Mouse (Mus musculus) E14TG2a.4 (cell line): Measurements from ENCODE around the gene B830017H08Rik.

Source experiments
- H3K27me3 ChIP-seq: 2 replicates; pipeline ENCODE4 v1.6.1; 2014; ENCODE audit warnings: low read length, control low read depth; ENCODE audit not compliant: insufficient read depth
- H3K36me3 ChIP-seq: 2 replicates; pipeline ENCODE4 v1.6.1; 2014; ENCODE audit warnings: low read length, control low read depth; ENCODE audit not compliant: insufficient read depth
- H3K4me1 ChIP-seq: replicated peaks from 2 replicates; pipeline ENCODE4 v1.6.1; 2014; ENCODE audit warnings: low read depth, low read length, control low read depth
- H3K4me3 ChIP-seq: replicated peaks from 2 replicates; pipeline ENCODE4 v1.5.1; 2014; ENCODE audit warnings: mild to moderate bottlenecking, low read length
- H3K9me3 ChIP-seq: 2 replicates; pipeline ENCODE4 v1.6.1; 2014; ENCODE audit warnings: low read length, control low read depth
- CTCF ChIP-seq: conservative IDR thresholded peaks from 2 replicates; pipeline ENCODE4 v1.5.1; 2014; ENCODE audit warnings: low read length
- NANOG ChIP-seq: IDR thresholded peaks from 2 replicates; pipeline ENCODE4 v1.6.1; 2014; ENCODE audit warnings: borderline replicate concordance, low read length, mixed read lengths
- POU5F1 ChIP-seq: IDR thresholded peaks from 2 replicates; pipeline ENCODE4 v1.6.1; 2014; ENCODE audit warnings: low read length, borderline replicate concordance

The B830017H08Rik gene

DNA sequence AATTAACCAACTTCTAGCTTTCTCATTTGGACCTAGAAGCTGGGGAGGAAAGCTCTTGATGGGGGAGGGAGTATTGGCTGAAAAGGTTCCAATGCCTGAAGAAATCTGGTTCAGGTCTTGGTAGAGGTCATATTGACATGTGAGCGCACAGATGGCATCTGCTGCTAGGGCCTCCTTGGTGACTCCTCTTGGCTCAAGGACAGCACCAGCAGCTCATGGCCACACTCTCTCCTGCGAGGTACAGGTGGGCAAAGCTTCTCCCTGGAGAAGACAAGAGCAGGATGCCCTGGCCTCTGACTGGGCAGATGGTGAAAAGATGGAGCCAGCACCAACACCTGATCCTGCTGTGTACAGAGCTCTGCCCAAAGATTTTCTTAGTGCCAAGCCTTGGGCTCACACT is 6.4 kb upstream of the B830017H08Rik start:
- Histone ChIP-seq H3K9me3 (no peaks in the 10 kb centered on the region), H3K27me3 (peaks cover 64% of the 10 kb centered on the region), H3K4me3 (no peak overlapping the region), H3K4me1 (peaks cover 14% of the 10 kb centered on the region), H3K36me3 (no peaks in the 10 kb centered on the region)
- no peak for TF ChIP-seq POU5F1
- TF ChIP-seq CTCF = no peak
- TF ChIP-seq NANOG = no peak

DNA sequence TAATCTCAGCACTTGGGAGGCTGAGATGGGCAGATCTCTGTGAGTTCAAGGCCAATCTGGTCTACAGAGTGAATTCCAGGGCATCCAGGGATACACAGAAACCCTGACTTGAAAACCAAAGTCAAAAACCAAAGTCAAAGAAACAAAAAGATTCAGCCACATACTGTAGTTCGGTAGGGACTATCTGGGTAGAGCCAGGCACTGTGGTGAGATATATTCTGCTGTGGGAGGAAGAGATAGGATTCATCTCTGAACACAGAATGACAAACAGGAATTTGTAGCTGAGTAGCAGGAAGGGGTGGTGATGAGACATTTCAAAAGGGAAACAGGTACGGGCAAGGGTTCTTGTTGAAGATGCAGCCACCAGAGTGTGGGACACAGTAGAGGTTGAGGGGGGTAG is 4.7 kb upstream of the B830017H08Rik start:
- H3K4me3 ChIP-seq = no peak overlapping the region
- TF ChIP-seq POU5F1 = no peak
- no peak for TF ChIP-seq NANOG
- no peak for TF ChIP-seq CTCF
- no peaks in the 10 kb centered on the region for H3K9me3 ChIP-seq

DNA sequence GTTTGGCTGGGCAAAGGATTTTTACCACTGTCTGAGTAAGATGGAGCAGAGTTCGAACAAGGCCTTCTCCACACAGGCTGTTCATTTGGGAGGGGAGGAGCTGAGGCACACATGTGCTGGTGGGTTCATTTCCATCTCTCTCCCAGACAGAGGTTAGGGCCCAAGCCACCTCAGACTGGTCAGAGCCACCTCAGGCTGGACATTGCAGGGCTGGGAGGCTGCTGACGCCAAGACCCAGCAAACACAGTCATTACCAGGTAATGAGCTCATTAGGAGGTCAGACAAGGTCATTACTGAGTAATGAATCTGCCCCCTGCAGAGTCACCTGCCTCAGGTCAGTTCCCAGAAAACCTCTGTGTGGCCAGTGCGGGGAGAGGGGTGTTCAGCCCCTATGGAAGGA is 4.1 kb upstream of the B830017H08Rik start:
- no peak overlapping the region for H3K4me3 ChIP-seq
- no peak for TF ChIP-seq NANOG
- no peak for TF ChIP-seq POU5F1
- no peak for TF ChIP-seq CTCF
- H3K27me3 ChIP-seq = peaks cover 75% of the 10 kb centered on the region
- H3K4me1 ChIP-seq = peaks cover 29% of the 10 kb centered on the region
- no peaks in the 10 kb centered on the region for H3K9me3 ChIP-seq
- H3K36me3 ChIP-seq = no peaks in the 10 kb centered on the region

More for the DNA sequence above, 4.7 kb upstream of the B830017H08Rik start:
- Histone ChIP-seq H3K36me3 (no peaks in the 10 kb centered on the region), H3K27me3 (peaks cover 76% of the 10 kb centered on the region), H3K4me1 (peaks cover 29% of the 10 kb centered on the region)

DNA sequence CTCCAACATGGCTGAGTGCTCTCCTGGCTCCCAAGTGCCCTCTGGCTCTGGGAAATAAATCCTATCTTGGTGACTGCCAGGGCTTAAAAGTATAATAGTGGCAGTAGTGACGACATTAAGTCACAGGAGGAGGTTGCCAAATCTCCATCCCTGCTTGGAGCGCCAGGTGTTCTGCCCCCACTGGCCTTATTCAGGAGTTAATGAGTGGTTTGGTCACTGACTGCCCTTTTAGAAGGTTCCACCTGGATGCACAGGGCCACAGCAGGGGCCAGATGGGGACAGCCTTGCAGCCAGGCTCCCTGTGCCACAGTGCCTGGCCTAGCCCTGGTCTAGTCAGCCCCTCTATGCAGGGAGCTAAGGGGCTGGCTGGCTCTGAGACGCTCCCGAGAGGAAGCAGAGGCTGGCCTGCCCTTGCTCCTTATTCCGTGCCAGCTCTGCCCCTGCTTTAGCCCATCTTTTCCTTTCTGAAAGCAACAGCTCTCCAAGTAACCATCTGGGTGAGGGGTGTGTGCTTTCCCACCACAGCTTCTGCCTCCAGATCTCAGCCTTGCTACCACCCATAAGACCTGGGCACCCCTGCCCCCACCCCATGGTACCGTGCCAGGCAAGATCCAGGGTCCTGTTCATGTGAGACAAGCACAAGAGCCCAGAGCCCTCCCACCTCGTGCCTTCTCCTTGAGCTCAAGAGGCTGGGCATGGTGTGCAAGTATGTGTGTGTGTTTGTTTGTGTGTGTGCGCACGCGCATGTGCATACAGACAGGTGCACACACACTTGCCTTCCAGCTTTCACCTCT is 2.3 kb upstream of the B830017H08Rik start:
- TF ChIP-seq CTCF (no peak), NANOG (no peak), POU5F1 (no peak)
- H3K4me3 ChIP-seq = no peak overlapping the region
- no peaks in the 10 kb centered on the region for H3K36me3 ChIP-seq
- H3K27me3 ChIP-seq = peaks cover 87% of the 10 kb centered on the region
- H3K9me3 ChIP-seq = no peaks in the 10 kb centered on the region
- H3K4me1 ChIP-seq = peaks cover 39% of the 10 kb centered on the region

DNA sequence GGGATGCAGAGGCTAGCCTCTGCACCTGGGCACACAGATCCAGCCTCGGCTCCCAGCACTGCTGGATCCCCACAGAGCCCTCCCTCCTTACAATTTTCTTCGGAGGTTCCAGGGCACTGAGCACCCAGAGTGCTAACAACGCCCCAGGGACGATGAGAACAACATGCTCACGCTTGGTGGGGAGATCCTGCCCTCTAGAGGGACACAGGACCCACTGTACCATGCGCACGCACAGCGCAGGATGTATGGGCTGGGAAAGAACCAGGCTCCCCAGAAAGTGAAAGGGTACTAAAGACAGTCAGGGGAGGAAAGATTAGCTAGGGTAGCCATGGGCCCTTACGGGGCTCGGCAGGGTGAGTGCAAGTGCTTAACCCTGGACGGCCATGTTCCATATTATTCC is 1.1 kb upstream of the B830017H08Rik start:
- H3K4me3 ChIP-seq = peak overlapping the region; percentile 20; the same call in 1 of the 2 replicates
- peaks cover 94% of the 10 kb centered on the region for H3K27me3 ChIP-seq
- H3K4me1 ChIP-seq = peaks cover 40% of the 10 kb centered on the region
- H3K36me3 ChIP-seq = no peaks in the 10 kb centered on the region
- no peaks in the 10 kb centered on the region for H3K9me3 ChIP-seq
- peak; percentile 18; the same call in 1 of the 2 replicates for TF ChIP-seq CTCF
- no peak for TF ChIP-seq POU5F1

DNA sequence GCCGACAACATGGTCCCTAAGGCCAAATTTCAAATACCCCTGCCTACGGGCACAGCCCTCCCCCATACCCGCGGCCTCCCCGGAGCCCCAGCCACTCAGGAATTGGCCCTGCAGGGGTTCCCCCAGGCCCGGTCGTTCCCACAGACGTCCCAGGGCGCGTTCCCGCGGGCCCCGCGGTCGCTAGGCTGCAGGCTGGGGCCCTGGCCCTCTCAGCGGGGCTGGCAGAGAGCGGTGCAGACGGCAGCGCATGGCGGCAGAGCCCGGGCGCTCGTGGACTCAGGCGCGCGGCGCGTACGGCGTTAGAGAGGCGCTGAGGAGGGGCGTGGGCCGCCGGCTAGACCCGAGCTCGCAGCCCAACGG is 380 bp downstream of the B830017H08Rik start:
- no peak for TF ChIP-seq NANOG
- no peak for TF ChIP-seq POU5F1
- no peak for TF ChIP-seq CTCF
- H3K27me3 ChIP-seq = peaks cover 96% of the 10 kb centered on the region
- H3K4me1 ChIP-seq = peaks cover 40% of the 10 kb centered on the region
- H3K36me3 ChIP-seq = no peaks in the 10 kb centered on the region
- H3K9me3 ChIP-seq = no peaks in the 10 kb centered on the region
- H3K4me3 ChIP-seq = peak overlapping the region; percentile 81

DNA sequence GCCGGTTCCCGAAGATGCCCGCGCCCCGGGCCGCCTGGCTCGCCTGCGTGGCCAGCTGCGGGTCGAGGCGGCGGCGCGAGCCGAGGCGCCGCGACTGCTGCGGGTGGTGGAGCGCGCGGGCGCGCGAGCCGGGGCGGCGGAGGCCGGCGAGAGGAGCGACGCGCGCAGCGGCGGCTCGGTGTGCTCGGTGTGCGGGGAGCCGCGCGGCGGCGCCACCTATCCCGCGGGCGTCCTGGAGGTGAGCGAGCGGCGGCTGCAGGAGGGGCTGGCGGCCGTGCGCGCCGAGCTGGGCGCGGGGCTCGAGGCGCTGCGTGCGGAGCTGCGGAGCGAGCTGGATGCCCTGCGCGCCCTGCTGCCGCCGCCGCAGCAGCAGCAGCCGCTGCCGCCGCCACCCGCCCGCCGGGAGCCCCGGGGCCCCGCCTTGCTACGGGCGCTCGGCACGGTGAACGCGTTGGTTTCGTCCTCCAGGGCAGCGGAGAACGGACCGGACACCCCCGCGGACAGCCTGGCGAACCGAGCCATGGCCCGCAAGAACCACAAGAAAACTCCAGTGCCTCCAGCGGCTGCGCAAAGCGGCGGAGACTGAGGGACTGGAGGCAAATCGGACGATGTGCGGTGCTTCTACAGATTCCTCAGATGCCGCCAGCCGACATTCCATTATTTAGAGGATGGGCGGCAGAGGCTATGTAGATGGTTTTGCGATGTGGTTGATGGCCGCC is 919 bp downstream of the B830017H08Rik start:
- Histone ChIP-seq H3K4me1 (peaks cover 36% of the 10 kb centered on the region), H3K9me3 (peaks cover 5% of the 10 kb centered on the region; the same call in 1 of the 2 replicates), H3K36me3 (no peaks in the 10 kb centered on the region), H3K27me3 (peaks cover 93% of the 10 kb centered on the region), H3K4me3 (peak overlapping the region; percentile 81)
- TF ChIP-seq NANOG (no peak), POU5F1 (no peak), CTCF (no peak)

DNA sequence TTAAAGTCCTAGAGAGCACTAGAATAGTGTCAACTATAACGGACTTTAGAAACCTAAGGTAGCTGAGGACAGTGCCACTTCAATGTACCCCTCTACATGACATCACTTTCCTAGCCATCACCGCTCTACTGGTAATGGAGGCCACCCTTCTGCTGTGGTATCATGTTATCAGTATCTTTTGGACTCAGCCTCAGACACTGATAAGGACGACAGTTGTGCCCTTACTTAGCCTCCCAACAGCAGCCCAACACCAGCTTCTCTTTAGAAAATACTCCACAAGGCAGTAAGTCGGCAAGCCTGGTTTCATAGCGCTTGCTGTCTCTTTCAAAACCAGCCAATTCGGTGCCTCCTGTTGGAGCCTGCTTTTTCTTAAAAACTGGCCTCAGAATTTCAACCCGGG is 1.6 kb downstream of the B830017H08Rik start:
- Histone ChIP-seq H3K4me3 (peak overlapping the region; percentile 81), H3K4me1 (peaks cover 34% of the 10 kb centered on the region), H3K9me3 (peaks cover 5% of the 10 kb centered on the region; the same call in 1 of the 2 replicates), H3K27me3 (peaks cover 86% of the 10 kb centered on the region), H3K36me3 (no peaks in the 10 kb centered on the region)
- no peak for TF ChIP-seq NANOG
- TF ChIP-seq CTCF = no peak

DNA sequence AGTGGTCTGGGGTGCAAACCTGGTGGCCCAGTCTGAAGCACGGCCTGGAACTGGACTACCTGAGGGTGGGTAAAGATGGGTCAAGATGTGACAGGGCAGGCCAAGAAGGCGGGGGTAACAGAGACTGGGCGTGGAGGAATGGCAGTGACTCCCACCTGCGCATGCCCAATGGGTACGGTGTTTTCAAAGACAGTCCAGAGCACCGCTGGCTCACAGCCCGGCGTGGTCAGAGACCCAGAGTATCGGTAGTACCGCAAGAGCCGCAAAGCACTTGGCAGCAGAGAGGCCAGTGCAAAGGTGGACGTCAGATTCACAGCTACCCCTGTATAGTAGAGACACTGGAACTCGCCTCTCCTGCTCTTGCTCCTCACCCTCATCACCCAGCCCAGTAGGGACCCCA is 2.6 kb downstream of the B830017H08Rik start:
- peaks cover under 1% of the 10 kb centered on the region; the same call in 1 of the 2 replicates for H3K36me3 ChIP-seq
- peaks cover 34% of the 10 kb centered on the region for H3K4me1 ChIP-seq
- no peak overlapping the region for H3K4me3 ChIP-seq
- TF ChIP-seq CTCF = no peak
- no peak for TF ChIP-seq NANOG
- no peak for TF ChIP-seq POU5F1
- peaks cover 77% of the 10 kb centered on the region for H3K27me3 ChIP-seq
- H3K9me3 ChIP-seq = peaks cover 5% of the 10 kb centered on the region; the same call in 1 of the 2 replicates
